Mouse (Mus musculus) spleen, adult 18-20 months (tissue): ENCODE results near the gene Nudt10.
"Not testable (repeated sequence)": the region's sequence is repeated elsewhere in the genome, so short reads cannot be mapped to it uniquely, and the experiment has no call there.

Experiments
- DNase-seq, 2 experiments: peaks; one replicate each; pipeline ENCODE4 v3.0.0; 2022; ENCODE audit warnings: mixed read lengths in 2 of 2

Nudt10 gene

DNA sequence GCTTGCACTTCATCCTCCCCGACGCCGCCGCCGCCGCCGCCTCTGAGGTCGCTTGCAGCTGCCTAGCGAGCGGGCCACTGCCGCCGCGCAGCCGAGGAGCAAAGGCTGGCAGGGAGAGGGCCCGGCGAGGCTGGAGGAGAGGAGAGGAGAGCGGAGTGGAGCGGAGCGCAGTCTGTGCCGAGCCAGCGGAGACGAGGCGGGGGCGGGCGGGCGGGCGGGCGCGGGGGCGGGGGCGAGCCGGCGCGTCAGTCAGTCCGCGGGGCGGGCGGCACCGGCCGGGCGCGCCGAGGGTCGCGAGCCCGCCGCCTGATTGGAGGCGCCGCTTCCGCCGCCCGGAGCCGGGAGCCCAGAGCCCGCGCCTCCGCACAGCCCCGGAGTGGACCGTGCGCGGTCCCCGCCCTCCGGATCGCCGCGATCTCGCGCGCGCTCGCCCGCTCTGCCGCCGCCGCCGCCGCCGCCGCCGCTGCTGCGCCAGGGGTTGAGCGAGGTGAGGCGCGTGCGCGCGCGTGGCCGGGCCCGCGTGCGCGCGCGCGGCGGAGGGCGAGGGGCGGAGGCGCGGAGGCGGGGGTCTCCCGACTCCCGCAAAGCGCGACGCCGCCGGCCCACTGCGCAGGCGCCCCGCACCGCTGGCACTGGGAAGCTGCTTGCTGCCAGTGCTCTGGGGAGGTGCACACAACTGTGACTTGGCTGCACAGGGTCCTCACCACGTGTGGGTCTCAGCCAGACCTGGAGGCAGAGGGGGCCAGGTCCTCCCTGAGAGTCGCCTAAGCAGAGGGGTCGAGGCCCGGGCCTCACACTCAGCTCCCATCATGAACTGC is at the start of gene Nudt10:
TSS of gene Nudt10 (minus strand) at position 193 of the 818 bp plus-strand sequence.
- not testable (repeated sequence) for DNase-seq

DNA sequence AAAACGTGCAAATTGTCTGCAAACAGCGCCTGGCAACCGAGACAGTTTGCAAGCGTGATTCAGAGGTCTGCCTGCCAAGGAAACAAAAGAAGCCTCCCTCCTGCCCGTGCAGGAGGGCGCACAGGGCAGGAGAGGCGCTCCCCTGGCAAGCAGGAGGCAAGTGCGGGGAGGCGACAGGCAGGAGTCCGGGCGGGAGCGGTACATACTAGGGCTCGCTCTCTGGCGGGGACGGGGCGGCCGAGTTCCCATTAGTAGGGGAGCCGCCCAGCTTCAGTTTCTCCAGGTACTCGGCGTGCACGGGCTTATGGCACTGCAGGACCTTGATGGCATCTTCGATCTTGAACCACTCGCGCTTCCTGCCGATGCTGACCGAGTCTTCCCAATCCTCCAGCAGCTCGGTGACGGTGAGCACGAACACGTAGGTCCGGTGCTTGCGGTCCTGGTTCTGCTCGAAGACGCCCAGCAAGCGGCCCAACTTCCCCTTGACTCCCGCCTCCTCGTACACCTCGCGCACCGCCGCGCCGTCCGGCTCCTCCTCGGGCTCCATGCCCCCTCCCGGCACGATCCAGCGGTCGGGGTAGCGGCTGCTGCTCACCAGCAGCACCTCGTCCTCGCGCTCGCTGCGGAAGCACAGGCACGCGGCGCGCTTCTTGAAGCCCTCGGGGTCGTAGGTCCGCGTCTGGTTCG is 536 bp downstream of the Nudt10 start:
- not testable (repeated sequence) for DNase-seq

DNA sequence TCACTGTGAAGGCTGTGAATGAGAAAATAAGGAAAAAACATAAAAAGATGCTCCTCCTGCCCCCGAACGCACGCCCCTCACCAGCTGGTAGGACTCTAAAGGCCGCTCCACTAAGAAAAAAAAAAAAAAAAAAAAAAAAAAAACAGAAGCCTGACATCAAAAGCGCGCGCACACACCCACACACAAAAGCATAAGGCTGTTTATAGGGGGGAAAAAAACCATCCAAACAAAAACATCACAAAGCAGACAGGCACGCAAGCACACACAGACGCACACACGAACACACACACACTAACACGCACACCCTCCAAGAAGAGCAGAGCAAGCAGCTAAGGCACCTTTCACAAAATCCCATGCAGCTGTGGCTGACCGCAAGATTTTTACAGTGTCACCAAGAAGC is 1.1 kb downstream of the Nudt10 start:
- no peak for DNase-seq
